Mouse (Mus musculus): Measurements from ENCODE around the gene Baiap2l2. TPM values are rescaled to one million over a fixed set of nuclear protein-coding genes. Genes with fewer than 3 reads are reported as not detected.
"Not testable (repeated sequence)": the region's sequence is repeated elsewhere in the genome, so short reads cannot be mapped to it uniquely, and the experiment has no call there.

Baiap2l2 gene
- polyA plus RNA-seq, 1 experiment from 2014 or later, result 8.6 TPM

GRCm38 (mm10) chr15:79242574-79243233, 42.6 kb downstream of the Baiap2l2 start:
- H3K9ac ChIP-seq (replicated peaks), result no peak overlapping the region
- H3K9me3 ChIP-seq, result no peaks in the 10 kb centered on the region
- H3K27me3 ChIP-seq, result no peaks in the 10 kb centered on the region
- peaks cover 81% of the 10 kb centered on the region for H3K36me3 ChIP-seq
- peaks cover 5% of the 10 kb centered on the region; the same call in 1 of the 2 replicates for H3K4me1 ChIP-seq (replicated peaks)
- H3K4me3 ChIP-seq (replicated peaks), result no peak overlapping the region
- ATAC-seq (ENCODE audit: insufficient number of reproducible peaks, insufficient read depth, low FRiP score, low TSS enrichment, low read depth), result no peak; the same call in 1 of the 2 replicates
- H3K4me2 ChIP-seq, result no peak overlapping the region
- no peak overlapping the region for H3K27ac ChIP-seq
- 77% methylated on average over 13 of the region's 13 CpGs for WGBS

GRCm38 (mm10) chr15:79238036-79238435, 47.3 kb downstream of the Baiap2l2 start:
- no peak for ATAC-seq (ENCODE audit: insufficient number of reproducible peaks, insufficient read depth, low FRiP score, low TSS enrichment, low read depth)
- Histone ChIP-seq H3K4me2 (no peak overlapping the region), H3K4me3 (replicated peaks) (no peak overlapping the region), H3K27me3 (no peaks in the 10 kb centered on the region), H3K9ac (replicated peaks) (no peak overlapping the region), H3K4me1 (replicated peaks) (no peaks in the 10 kb centered on the region; the same call in 1 of the 2 replicates), H3K36me3 (peaks cover 88% of the 10 kb centered on the region), H3K9me3 (no peaks in the 10 kb centered on the region), H3K27ac (no peak overlapping the region)
- WGBS, result 90% methylated on average over 6 of the region's 6 CpGs

- no peak for ATAC-seq (ENCODE audit: insufficient number of reproducible peaks, insufficient read depth, low FRiP score, low TSS enrichment, low read depth)
- Histone ChIP-seq H3K27me3 (no peaks in the 10 kb centered on the region), H3K9ac (replicated peaks) (no peak overlapping the region), H3K36me3 (peaks cover 88% of the 10 kb centered on the region), H3K27ac (no peak overlapping the region), H3K4me1 (replicated peaks) (peaks cover 5% of the 10 kb centered on the region; the same call in 1 of the 2 replicates), H3K9me3 (no peaks in the 10 kb centered on the region), H3K4me2 (no peak overlapping the region), H3K4me3 (replicated peaks) (no peak overlapping the region)
- 91% methylated on average over 9 of the region's 9 CpGs for WGBS
These were observed 50.1 kb downstream of the Baiap2l2 start for GRCm38 (mm10) chr15:79235268-79235667.

GRCm38 (mm10) chr15:79229058-79229821, 56.1 kb downstream of the Baiap2l2 start, which contains the start of the genes Pick1 and Gm49486:
Pick1 (plus strand) TSS chr15:79229173.
Gm49486 (plus strand) TSS chr15:79229391.
- H3K27me3 ChIP-seq, result no peaks in the 10 kb centered on the region
- H3K36me3 ChIP-seq, result peaks cover 29% of the 10 kb centered on the region
- peak within 1 kb of the TSS; percentile 78 for H3K9ac ChIP-seq (replicated peaks)
- ATAC-seq (ENCODE audit: insufficient number of reproducible peaks, insufficient read depth, low FRiP score, low TSS enrichment, low read depth), result peak; percentile 66; the same call in 1 of the 2 replicates
- H3K4me3 ChIP-seq (replicated peaks), result peak within 1 kb of the TSS; percentile 84
- peaks cover 20% of the 10 kb centered on the region for H3K4me1 ChIP-seq (replicated peaks)
- no peaks in the 10 kb centered on the region for H3K9me3 ChIP-seq
- H3K4me2 ChIP-seq, result peak within 1 kb of the TSS; percentile 88
- H3K27ac ChIP-seq, result peak within 1 kb of the TSS; percentile 96
- 2% methylated on average over 50 of the region's 51 CpGs for WGBS

- H3K9me3 ChIP-seq; H3K9ac ChIP-seq (replicated peaks); H3K36me3 ChIP-seq; H3K4me2 ChIP-seq; H3K27ac ChIP-seq; ATAC-seq (ENCODE audit: insufficient number of reproducible peaks, insufficient read depth, low FRiP score, low TSS enrichment, low read depth); H3K4me3 ChIP-seq (replicated peaks); H3K27me3 ChIP-seq: not testable (repeated sequence)
- 71% methylated on average over 2 of the region's 2 CpGs for WGBS
- H3K4me1 ChIP-seq (replicated peaks), result peaks cover 24% of the 10 kb centered on the region
These were observed 59.6 kb downstream of the Baiap2l2 start for GRCm38 (mm10) chr15:79225780-79226179.

- Histone ChIP-seq H3K4me2 (no peak overlapping the region), H3K27ac (no peak overlapping the region), H3K9me3 (no peaks in the 10 kb centered on the region), H3K4me1 (replicated peaks) (peaks cover 13% of the 10 kb centered on the region), H3K36me3 (no peaks in the 10 kb centered on the region), H3K9ac (replicated peaks) (no peak overlapping the region), H3K27me3 (peaks cover 5% of the 10 kb centered on the region), H3K4me3 (replicated peaks) (no peak overlapping the region)
- peak; percentile 39; the same call in 1 of the 2 replicates for ATAC-seq (ENCODE audit: insufficient number of reproducible peaks, insufficient read depth, low FRiP score, low TSS enrichment, low read depth)
- WGBS, result 18% methylated on average over 5 of the region's 5 CpGs
These were observed 60.7 kb downstream of the Baiap2l2 start for GRCm38 (mm10) chr15:79224685-79225084.

- Histone ChIP-seq H3K4me3 (replicated peaks) (no peak overlapping the region), H3K9me3 (no peaks in the 10 kb centered on the region), H3K27ac (no peak overlapping the region), H3K4me2 (no peak overlapping the region), H3K9ac (replicated peaks) (no peak overlapping the region), H3K4me1 (replicated peaks) (peaks cover 9% of the 10 kb centered on the region), H3K27me3 (peaks cover 5% of the 10 kb centered on the region), H3K36me3 (no peaks in the 10 kb centered on the region)
- WGBS, result 8% methylated on average over 5 of the region's 5 CpGs
- no peak for ATAC-seq (ENCODE audit: insufficient number of reproducible peaks, insufficient read depth, low FRiP score, low TSS enrichment, low read depth)
These were observed 61.7 kb downstream of the Baiap2l2 start for GRCm38 (mm10) chr15:79223641-79224040.

GRCm38 (mm10) chr15:79219572-79219971, 65.8 kb downstream of the Baiap2l2 start:
- H3K27ac ChIP-seq, result no peak overlapping the region

GRCm38 (mm10) chr15:79216191-79216590, 69.1 kb downstream of the Baiap2l2 start:
- 64% methylated on average over 3 of the region's 3 CpGs for WGBS
- Histone ChIP-seq H3K9ac (replicated peaks) (no peak overlapping the region), H3K27me3 (no peaks in the 10 kb centered on the region), H3K4me1 (replicated peaks) (0 out of 2 replicates have a peak, but pooled peaks cover 3% of the 10 kb centered on the region), H3K4me3 (replicated peaks) (no peak overlapping the region), H3K36me3 (no peaks in the 10 kb centered on the region), H3K27ac (no peak overlapping the region), H3K4me2 (no peak overlapping the region), H3K9me3 (no peaks in the 10 kb centered on the region)
- ATAC-seq (ENCODE audit: insufficient number of reproducible peaks, insufficient read depth, low FRiP score, low TSS enrichment, low read depth), result no peak

More at GRCm38 (mm10) chr15:79219572-79219971, 65.8 kb downstream of the Baiap2l2 start:
- no peaks in the 10 kb centered on the region for H3K36me3 ChIP-seq
- no peak overlapping the region for H3K4me2 ChIP-seq
- H3K4me1 ChIP-seq (replicated peaks), result 0 out of 2 replicates have a peak, but pooled peaks cover 4% of the 10 kb centered on the region
- WGBS, result 0% methylated on average over 1 of the region's 1 CpGs
- peaks cover 5% of the 10 kb centered on the region for H3K27me3 ChIP-seq
- H3K9me3 ChIP-seq, result no peaks in the 10 kb centered on the region
- H3K9ac ChIP-seq (replicated peaks), result no peak overlapping the region; the same call in 1 of the 2 replicates
- ATAC-seq (ENCODE audit: insufficient number of reproducible peaks, insufficient read depth, low FRiP score, low TSS enrichment, low read depth), result no peak
- H3K4me3 ChIP-seq (replicated peaks), result no peak overlapping the region

- Histone ChIP-seq H3K27me3 (no peaks in the 10 kb centered on the region), H3K4me2 (no peak overlapping the region), H3K36me3 (no peaks in the 10 kb centered on the region), H3K4me3 (replicated peaks) (no peak overlapping the region), H3K4me1 (replicated peaks) (0 out of 2 replicates have a peak, but pooled peaks cover 3% of the 10 kb centered on the region), H3K27ac (no peak overlapping the region), H3K9ac (replicated peaks) (no peak overlapping the region), H3K9me3 (no peaks in the 10 kb centered on the region)
- ATAC-seq (ENCODE audit: insufficient number of reproducible peaks, insufficient read depth, low FRiP score, low TSS enrichment, low read depth), result no peak
- 85% methylated on average over 6 of the region's 6 CpGs for WGBS
These were observed 71.7 kb downstream of the Baiap2l2 start for GRCm38 (mm10) chr15:79213591-79213990.

GRCm38 (mm10) chr15:79212750-79213446, 72.4 kb downstream of the Baiap2l2 start:
- Histone ChIP-seq H3K27me3 (no peaks in the 10 kb centered on the region), H3K27ac (no peak overlapping the region; the same call in 1 of the 2 replicates)

More at GRCm38 (mm10) chr15:79212750-79213446, 72.4 kb downstream of the Baiap2l2 start:
- no peak overlapping the region for H3K4me2 ChIP-seq
- ATAC-seq (ENCODE audit: insufficient number of reproducible peaks, insufficient read depth, low FRiP score, low TSS enrichment, low read depth), result no peak
- H3K4me3 ChIP-seq (replicated peaks), result no peak overlapping the region
- no peaks in the 10 kb centered on the region for H3K9me3 ChIP-seq
- no peak overlapping the region for H3K9ac ChIP-seq (replicated peaks)
- 0 out of 2 replicates have a peak, but pooled peaks cover 3% of the 10 kb centered on the region for H3K4me1 ChIP-seq (replicated peaks)
- WGBS, result 83% methylated on average over 26 of the region's 26 CpGs
- no peaks in the 10 kb centered on the region for H3K36me3 ChIP-seq
